Mouse (Mus musculus) bone marrow macrophage, adult 2 months (primary cell): Measurements from ENCODE around the gene Zfp91.

Source experiments
- CTCF ChIP-seq: IDR thresholded peaks from 2 replicates; pipeline ENCODE4 v1.5.1; 2012; ENCODE audit warnings: low read depth, mild to moderate bottlenecking, low read length, moderate library complexity
- POLR2A ChIP-seq: IDR thresholded peaks from 2 replicates; pipeline ENCODE4 v1.6.1; 2012; ENCODE audit warnings: mild to moderate bottlenecking, low read depth, low read length, borderline replicate concordance

- TF ChIP-seq POLR2A: no peak
- TF ChIP-seq CTCF: no peak
Observed at GRCm38 (mm10) chr19:12805730-12806129, 9.8 kb upstream of the Zfp91 start.
